Mouse (Mus musculus): ENCODE data around the gene Olfr56. TPM values are rescaled to one million over a fixed set of nuclear protein-coding genes. Genes with fewer than 3 reads are reported as not detected.
"Not testable (repeated sequence)": the region's sequence is repeated elsewhere in the genome, so short reads cannot be mapped to it uniquely, and the experiment has no call there.

Gene Olfr56
- polyA plus RNA-seq (2014; fragmentation: Nextera tagmentation; extraction: Ambion mirVana) = not detected in 2 replicates

DNA sequence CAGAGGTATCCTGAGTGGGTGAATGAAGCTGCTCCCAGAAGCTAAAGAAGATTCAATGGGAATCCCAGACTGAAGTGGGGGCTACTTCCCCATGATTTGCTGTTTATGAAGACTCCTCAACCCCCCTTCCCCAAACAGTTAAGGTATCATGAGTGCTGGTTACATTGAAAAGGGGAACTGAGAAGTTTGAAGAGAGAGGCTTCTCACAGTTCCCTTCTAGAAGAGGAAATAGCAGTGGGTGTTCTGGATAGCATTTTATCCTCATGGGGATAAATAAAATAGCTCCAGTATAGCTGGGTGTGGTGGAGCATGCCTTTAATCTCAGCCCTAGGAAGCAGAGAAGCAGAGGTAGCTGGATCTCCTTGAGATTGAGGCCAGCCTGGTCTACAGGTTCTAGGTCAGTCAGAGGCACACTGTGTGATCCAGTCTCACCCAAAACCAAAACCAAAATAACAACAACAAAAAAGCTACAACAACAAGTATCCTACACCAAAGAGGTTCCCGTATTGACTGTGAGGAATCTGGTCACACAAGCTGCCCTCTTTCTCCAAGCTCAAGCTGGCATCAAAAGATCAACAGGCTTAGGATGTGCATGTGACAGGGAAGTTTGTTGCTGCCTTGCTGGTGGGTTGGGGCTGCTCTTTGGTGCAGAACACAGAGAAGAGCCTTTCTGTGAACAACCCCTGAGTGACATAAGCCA, at the start of gene Olfr56:
Gene Olfr56 (plus strand): TSS at position 650 of the 700 bp plus-strand sequence.
- not testable (repeated sequence) for H3K4me2 ChIP-seq; H3K27ac ChIP-seq (ENCODE audit: low read depth); H3K9me3 ChIP-seq (ENCODE audit: low read depth, low read length); H3K4me1 ChIP-seq (ENCODE audit: insufficient read depth); DNase-seq; H3K4me3 ChIP-seq (ENCODE audit: low read depth, low read length); H3K36me3 ChIP-seq (ENCODE audit: insufficient read depth); H3K27me3 ChIP-seq (ENCODE audit: insufficient read depth, low read length); H3K9ac ChIP-seq; ATAC-seq (ENCODE audit: insufficient read depth)
- WGBS = no CpG with 5 or more reads among the region's 1 CpGs

DNA sequence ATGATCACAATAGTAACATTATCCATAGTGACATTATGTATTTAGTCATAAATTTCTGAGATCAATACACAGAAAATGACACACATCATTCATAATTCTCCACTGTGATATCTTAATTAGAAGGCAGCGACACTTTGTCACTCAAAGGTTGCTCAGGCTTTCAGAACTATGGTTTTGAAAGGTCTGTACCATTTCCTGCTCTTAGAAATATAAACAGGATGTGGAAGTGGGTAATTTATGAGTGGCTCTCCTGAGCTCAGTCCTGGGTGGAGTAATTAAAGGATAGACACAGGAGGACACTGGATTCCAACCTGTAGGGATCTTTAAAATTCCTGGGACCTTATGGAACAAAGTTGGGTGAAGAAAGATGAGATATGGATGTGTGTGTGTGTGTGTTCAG, 45.3 kb upstream of the Olfr56 start:
- ATAC-seq (ENCODE audit: insufficient read depth); H3K9ac ChIP-seq; H3K9me3 ChIP-seq (ENCODE audit: low read depth, low read length); H3K27me3 ChIP-seq (ENCODE audit: insufficient read depth, low read length); H3K27ac ChIP-seq (ENCODE audit: low read depth); H3K4me1 ChIP-seq (ENCODE audit: insufficient read depth); H3K4me3 ChIP-seq (ENCODE audit: low read depth, low read length); H3K4me2 ChIP-seq; H3K36me3 ChIP-seq (ENCODE audit: insufficient read depth): not testable (repeated sequence)
- DNase-seq = peak; percentile 2
- 52% methylated on average over 1 of the region's 1 CpGs for WGBS

DNA sequence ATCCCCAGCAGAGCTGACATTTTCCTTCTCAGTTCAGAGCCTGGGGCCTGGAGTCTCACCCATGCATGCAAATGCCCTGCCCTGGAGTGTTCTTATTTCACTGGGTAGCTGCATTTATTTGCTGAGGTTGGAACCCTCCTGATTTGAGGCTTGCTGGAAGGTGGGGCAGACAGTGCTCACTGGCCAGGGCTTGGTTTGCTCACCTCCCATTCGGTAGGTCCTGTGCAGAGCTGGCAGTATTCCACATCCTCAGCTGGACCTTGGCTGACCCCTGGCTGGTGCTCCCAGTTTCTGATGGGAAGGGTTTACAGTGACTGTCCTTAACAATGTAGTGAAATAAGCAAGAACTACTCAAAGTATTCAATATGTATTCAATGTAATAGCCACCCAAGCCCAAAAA, 44.8 kb upstream of the Olfr56 start:
- not testable (repeated sequence) for H3K4me3 ChIP-seq (ENCODE audit: low read depth, low read length); H3K9ac ChIP-seq; H3K27me3 ChIP-seq (ENCODE audit: insufficient read depth, low read length); ATAC-seq (ENCODE audit: insufficient read depth); H3K36me3 ChIP-seq (ENCODE audit: insufficient read depth); H3K4me1 ChIP-seq (ENCODE audit: insufficient read depth); H3K4me2 ChIP-seq; DNase-seq; H3K9me3 ChIP-seq (ENCODE audit: low read depth, low read length); H3K27ac ChIP-seq (ENCODE audit: low read depth)
- WGBS = 27% methylated on average over 1 of the region's 1 CpGs

DNA sequence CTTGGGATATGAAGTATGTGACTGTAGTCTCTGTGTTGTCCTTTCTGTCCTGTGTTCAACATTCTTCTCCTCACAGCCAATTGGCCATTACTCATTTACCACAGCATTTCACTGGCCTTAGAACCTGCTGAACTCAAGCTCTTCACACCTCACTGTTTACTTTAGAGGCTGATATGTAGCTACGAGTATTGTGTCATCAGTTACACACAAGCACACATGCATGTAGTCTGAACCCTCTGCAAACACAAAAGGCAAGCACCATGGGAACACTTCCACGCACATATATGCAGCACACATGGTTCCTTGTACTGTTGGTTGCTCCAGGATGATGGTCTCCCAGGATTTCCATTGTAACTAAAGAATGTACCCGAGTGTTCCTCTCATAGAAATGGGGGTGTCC, 43.4 kb upstream of the Olfr56 start:
- not testable (repeated sequence) for H3K4me1 ChIP-seq (ENCODE audit: insufficient read depth); H3K9me3 ChIP-seq (ENCODE audit: low read depth, low read length); ATAC-seq (ENCODE audit: insufficient read depth); H3K9ac ChIP-seq; H3K27ac ChIP-seq (ENCODE audit: low read depth); H3K36me3 ChIP-seq (ENCODE audit: insufficient read depth); DNase-seq; H3K27me3 ChIP-seq (ENCODE audit: insufficient read depth, low read length); H3K4me3 ChIP-seq (ENCODE audit: low read depth, low read length); H3K4me2 ChIP-seq
- WGBS = no CpG with 5 or more reads among the region's 3 CpGs

DNA sequence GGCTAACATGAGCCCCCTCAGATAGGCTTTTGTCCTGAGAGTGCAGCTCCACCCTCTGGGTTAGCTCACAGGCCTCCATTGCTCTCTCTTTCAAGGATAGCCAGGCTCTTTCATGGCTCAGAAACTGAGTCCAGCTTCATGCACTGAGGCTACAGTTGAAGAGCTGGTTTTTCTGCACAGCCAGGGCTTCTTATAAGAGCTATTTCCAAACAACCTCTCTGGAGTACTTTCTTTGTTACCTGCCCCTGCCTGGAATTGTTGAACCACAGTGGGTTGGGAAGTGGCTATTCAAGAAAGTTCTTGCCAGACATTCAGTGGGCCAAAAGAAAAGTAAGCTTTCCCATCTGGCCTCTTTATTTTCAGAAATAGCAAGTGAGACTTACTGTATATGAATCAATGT, 39.4 kb upstream of the Olfr56 start:
- not testable (repeated sequence) for H3K27me3 ChIP-seq (ENCODE audit: insufficient read depth, low read length); DNase-seq

DNA sequence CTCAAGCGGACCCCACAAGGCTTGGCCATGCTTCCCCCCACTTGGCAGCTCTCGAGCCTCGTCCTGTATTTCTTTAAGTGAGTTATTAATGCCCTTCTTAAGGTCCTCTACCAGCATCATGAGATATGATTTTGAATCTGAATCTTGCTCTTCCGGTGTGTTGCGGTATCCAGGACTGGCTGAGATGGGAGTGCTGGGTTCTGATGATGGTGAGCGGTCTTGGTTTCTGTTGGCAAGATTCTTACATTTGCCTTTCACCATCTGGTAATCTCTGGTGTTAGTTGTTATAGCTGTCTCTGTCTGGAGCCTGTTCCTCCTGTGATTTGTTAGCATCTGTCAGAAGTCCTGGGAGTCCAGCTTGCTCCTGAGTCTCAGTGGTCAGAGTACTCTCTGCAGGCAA, 32.6 kb upstream of the Olfr56 start, which contains the start of gene Psme2b:
Gene Psme2b (minus strand): TSS at position 101 of the 400 bp plus-strand sequence.
- H3K4me2 ChIP-seq; H3K36me3 ChIP-seq (ENCODE audit: insufficient read depth); H3K4me3 ChIP-seq (ENCODE audit: low read depth, low read length); H3K27me3 ChIP-seq (ENCODE audit: insufficient read depth, low read length); DNase-seq; H3K9me3 ChIP-seq (ENCODE audit: low read depth, low read length); H3K4me1 ChIP-seq (ENCODE audit: insufficient read depth); H3K27ac ChIP-seq (ENCODE audit: low read depth); H3K9ac ChIP-seq; ATAC-seq (ENCODE audit: insufficient read depth): not testable (repeated sequence)
- 91% methylated on average over 6 of the region's 6 CpGs for WGBS

More for the DNA sequence above, 39.4 kb upstream of the Olfr56 start:
- H3K9me3 ChIP-seq (ENCODE audit: low read depth, low read length); H3K27ac ChIP-seq (ENCODE audit: low read depth); H3K4me2 ChIP-seq; H3K4me1 ChIP-seq (ENCODE audit: insufficient read depth); H3K4me3 ChIP-seq (ENCODE audit: low read depth, low read length); H3K36me3 ChIP-seq (ENCODE audit: insufficient read depth); H3K9ac ChIP-seq: not testable (repeated sequence)
- peak; percentile 68; the same call in 1 of the 2 replicates for ATAC-seq (ENCODE audit: insufficient read depth)

DNA sequence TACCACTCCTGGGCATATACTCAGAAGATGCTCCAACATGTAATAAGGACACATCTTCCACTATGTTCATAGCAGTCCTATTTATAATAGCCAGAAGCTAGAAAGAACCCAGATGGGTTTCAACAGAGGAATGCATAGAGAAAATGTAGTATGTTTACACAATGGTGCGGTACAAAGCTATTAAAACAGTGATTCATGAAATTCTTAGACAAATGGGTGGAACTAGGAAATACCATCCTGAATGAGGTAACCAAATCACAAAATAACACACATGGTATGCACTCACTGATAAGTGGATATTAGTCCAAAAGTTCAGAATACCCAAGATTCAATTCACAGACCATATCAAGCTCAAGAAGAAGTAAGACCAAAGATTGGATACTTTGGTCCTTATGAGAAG, 4.0 kb upstream of the Olfr56 start:
- H3K27ac ChIP-seq (ENCODE audit: low read depth); H3K4me3 ChIP-seq (ENCODE audit: low read depth, low read length); DNase-seq; H3K9me3 ChIP-seq (ENCODE audit: low read depth, low read length); H3K9ac ChIP-seq; H3K27me3 ChIP-seq (ENCODE audit: insufficient read depth, low read length); ATAC-seq (ENCODE audit: insufficient read depth); H3K4me1 ChIP-seq (ENCODE audit: insufficient read depth); H3K4me2 ChIP-seq; H3K36me3 ChIP-seq (ENCODE audit: insufficient read depth): not testable (repeated sequence)
- no CpG with 5 or more reads among the region's 1 CpGs for WGBS

DNA sequence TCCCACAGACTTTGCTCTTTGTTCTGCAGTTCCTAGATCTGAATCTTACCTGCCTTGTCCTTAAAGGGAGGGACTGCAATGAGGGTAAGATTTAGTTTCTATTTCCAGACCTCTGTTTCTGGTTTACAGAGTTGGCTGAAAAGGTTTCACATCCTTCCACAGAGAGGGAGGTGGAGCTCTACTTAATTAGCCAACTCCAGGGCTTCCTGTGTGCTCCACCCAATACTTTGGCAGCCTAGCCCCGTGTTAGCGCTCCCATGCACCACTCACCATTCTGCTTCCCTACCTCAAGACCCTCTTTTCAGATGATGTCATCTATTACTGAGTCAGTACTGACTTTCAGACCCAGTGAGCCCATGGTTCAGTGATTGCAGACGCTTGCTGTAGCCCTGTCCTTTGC, 562 bp downstream of the Olfr56 start, which contains the start of gene 9930111J21Rik1:
Gene 9930111J21Rik1 (minus strand): TSS at position 148 of the 400 bp plus-strand sequence.
- not testable (repeated sequence) for H3K4me2 ChIP-seq; DNase-seq; H3K27ac ChIP-seq (ENCODE audit: low read depth); ATAC-seq (ENCODE audit: insufficient read depth); H3K4me3 ChIP-seq (ENCODE audit: low read depth, low read length); H3K9me3 ChIP-seq (ENCODE audit: low read depth, low read length); H3K9ac ChIP-seq; H3K4me1 ChIP-seq (ENCODE audit: insufficient read depth); H3K36me3 ChIP-seq (ENCODE audit: insufficient read depth); H3K27me3 ChIP-seq (ENCODE audit: insufficient read depth, low read length)
- WGBS = no CpG with 5 or more reads among the region's 3 CpGs

DNA sequence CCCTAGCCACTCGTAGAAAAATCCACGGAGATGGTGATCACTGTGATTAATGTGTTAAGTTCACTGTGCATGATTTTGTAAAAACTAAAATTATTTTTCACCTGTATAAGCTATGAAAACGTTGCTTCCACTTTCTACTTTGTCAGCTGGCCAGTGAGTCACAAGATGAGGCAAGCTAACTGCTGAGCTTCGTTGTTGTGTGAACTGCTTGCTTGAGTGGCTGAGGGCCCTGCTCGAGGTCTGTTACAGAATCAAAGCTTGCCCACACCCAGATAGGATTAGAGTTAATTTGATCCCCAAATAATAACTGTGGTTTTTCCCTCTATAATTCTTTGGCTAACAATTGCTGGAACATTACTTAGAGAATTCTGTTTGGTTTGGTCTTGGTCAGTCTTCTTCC, 1.4 kb downstream of the Olfr56 start:
- not testable (repeated sequence) for ATAC-seq (ENCODE audit: insufficient read depth); H3K36me3 ChIP-seq (ENCODE audit: insufficient read depth); H3K9ac ChIP-seq; H3K4me2 ChIP-seq; H3K4me1 ChIP-seq (ENCODE audit: insufficient read depth); DNase-seq; H3K27me3 ChIP-seq (ENCODE audit: insufficient read depth, low read length); H3K9me3 ChIP-seq (ENCODE audit: low read depth, low read length); H3K27ac ChIP-seq (ENCODE audit: low read depth); H3K4me3 ChIP-seq (ENCODE audit: low read depth, low read length)
- no CpG with 5 or more reads among the region's 5 CpGs for WGBS

DNA sequence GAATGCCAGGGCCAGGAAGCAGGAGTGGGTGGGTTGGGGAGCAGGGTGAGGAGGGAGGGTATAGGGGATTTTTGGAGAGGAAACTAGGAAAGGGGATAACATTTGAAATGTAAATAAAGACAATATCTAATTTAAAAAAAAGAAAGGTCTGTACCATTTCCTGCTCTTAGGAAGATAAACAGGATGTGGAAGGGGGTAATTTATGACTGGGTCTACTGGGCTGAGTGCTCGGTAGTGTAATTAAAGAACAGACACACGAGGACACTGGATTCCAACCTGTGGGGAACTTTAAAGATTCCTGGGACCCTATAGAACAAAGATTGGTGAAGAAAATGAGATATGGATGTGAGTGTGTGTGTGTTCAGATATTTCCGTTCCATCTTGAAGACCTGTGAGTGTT, 4.2 kb downstream of the Olfr56 start:
- not testable (repeated sequence) for H3K4me2 ChIP-seq
- WGBS = no CpG with 5 or more reads among the region's 3 CpGs

DNA sequence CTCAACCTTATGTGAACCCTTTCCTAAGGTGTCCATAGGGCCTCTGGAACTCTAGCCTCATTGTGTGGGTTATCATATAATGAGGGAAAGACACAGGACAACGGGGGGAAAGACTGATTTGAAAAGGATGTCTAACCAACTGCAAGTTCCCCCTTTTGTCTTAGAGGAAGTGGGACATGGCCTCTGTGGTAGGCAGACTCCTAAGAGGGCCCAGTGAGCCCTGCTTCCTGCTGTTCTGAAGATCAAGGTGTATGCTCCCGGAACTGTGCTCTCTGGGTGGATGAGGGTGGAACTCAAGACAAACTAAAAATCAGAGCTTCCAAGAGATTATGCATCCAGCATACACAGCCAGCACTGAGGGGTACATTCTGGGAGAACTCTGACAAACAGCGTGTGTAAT, 9.5 kb downstream of the Olfr56 start:
- H3K4me2 ChIP-seq; H3K4me3 ChIP-seq (ENCODE audit: low read depth, low read length); H3K4me1 ChIP-seq (ENCODE audit: insufficient read depth); H3K27ac ChIP-seq (ENCODE audit: low read depth); H3K36me3 ChIP-seq (ENCODE audit: insufficient read depth); H3K9ac ChIP-seq; H3K9me3 ChIP-seq (ENCODE audit: low read depth, low read length); H3K27me3 ChIP-seq (ENCODE audit: insufficient read depth, low read length); DNase-seq; ATAC-seq (ENCODE audit: insufficient read depth): not testable (repeated sequence)
- WGBS = 76% methylated on average over 2 of the region's 3 CpGs

More for the DNA sequence above, 4.2 kb downstream of the Olfr56 start:
- not testable (repeated sequence) for H3K4me3 ChIP-seq (ENCODE audit: low read depth, low read length); H3K27me3 ChIP-seq (ENCODE audit: insufficient read depth, low read length); DNase-seq; H3K27ac ChIP-seq (ENCODE audit: low read depth); H3K4me1 ChIP-seq (ENCODE audit: insufficient read depth); H3K36me3 ChIP-seq (ENCODE audit: insufficient read depth); ATAC-seq (ENCODE audit: insufficient read depth); H3K9ac ChIP-seq; H3K9me3 ChIP-seq (ENCODE audit: low read depth, low read length)
